Mouse (Mus musculus) kidney, embryonic 14.5 days (tissue): ENCODE results near the gene Letm1. TPM values are rescaled to one million over a fixed set of nuclear protein-coding genes. Genes with fewer than 3 reads are reported as not detected.

Experiments used
- ATAC-seq: fragments of 200-750 bp; cut with Nextera tagmentation; 2 replicates; pipeline ENCODE4 v1.8.0; 2017; ENCODE audit warnings: moderate number of reproducible peaks, mild to moderate bottlenecking, moderate TSS enrichment, moderate library complexity; ENCODE audit not compliant: low FRiP score, low TSS enrichment
- H3K27ac ChIP-seq: fragments of 300-500 bp; sonication (generic); 2 replicates; pipeline ENCODE4 v1.5.1; 2014; ENCODE audit warnings: low read depth, mild to moderate bottlenecking, low read length, moderate library complexity, mixed read lengths
- H3K27me3 ChIP-seq: fragments of 300-500 bp; sonication (generic); 2 replicates; pipeline ENCODE4 v1.6.1; 2014; ENCODE audit warnings: mild to moderate bottlenecking, low read length; ENCODE audit not compliant: control insufficient read depth, insufficient read depth
- H3K36me3 ChIP-seq: fragments of 300-500 bp; sonication (generic); 2 replicates; pipeline ENCODE4 v1.6.1; 2014; ENCODE audit warnings: low read length, mixed read lengths; ENCODE audit not compliant: control insufficient read depth, insufficient read depth
- H3K4me1 ChIP-seq: fragments of 300-500 bp; sonication (generic); 2 replicates; pipeline ENCODE4 v1.6.1; 2014; ENCODE audit warnings: low read length, mixed read lengths; ENCODE audit not compliant: control insufficient read depth, insufficient read depth
- H3K4me2 ChIP-seq: fragments of 300-500 bp; sonication (generic); replicated peaks from 2 replicates; pipeline ENCODE4 v1.6.1; 2014; ENCODE audit warnings: low read depth, mild to moderate bottlenecking, low read length
- H3K4me3 ChIP-seq: fragments of 300-500 bp; sonication (generic); 2 replicates; pipeline ENCODE4 v1.5.1; 2014; ENCODE audit warnings: mild to moderate bottlenecking, low read length
- H3K9ac ChIP-seq: fragments of 300-500 bp; sonication (generic); 2 replicates; pipeline ENCODE4 v1.6.1; 2014; ENCODE audit warnings: low read depth, mild to moderate bottlenecking, low read length, moderate library complexity
- H3K9me3 ChIP-seq: fragments of 300-500 bp; sonication (generic); 2 replicates; pipeline ENCODE4 v1.6.1; 2016; ENCODE audit warnings: low read length; ENCODE audit not compliant: control insufficient read depth
- WGBS: fragments of 180-500 bp; shearing (Covaris S2); extraction: QIAGEN DNeasy Blood & Tissue Kit; methylation state at CpG from one replicate; pipeline ENCODE4 v1.1.7; 2014; 5-methylcytosine and 5-hydroxymethylcytosine counted together
- polyA plus RNA-seq: library from polyadenylated mRNA; unstranded; fragments of >200 nt; fragmentation: Nextera tagmentation; extraction: Ambion mirVana; gene quantifications from 2 replicates; pipeline ENCODE4 v1.2.1, GENCODE M21; 2014

The Letm1 gene
- polyA plus RNA-seq = 30.2 and 51.1 TPM in 2 replicates

DNA sequence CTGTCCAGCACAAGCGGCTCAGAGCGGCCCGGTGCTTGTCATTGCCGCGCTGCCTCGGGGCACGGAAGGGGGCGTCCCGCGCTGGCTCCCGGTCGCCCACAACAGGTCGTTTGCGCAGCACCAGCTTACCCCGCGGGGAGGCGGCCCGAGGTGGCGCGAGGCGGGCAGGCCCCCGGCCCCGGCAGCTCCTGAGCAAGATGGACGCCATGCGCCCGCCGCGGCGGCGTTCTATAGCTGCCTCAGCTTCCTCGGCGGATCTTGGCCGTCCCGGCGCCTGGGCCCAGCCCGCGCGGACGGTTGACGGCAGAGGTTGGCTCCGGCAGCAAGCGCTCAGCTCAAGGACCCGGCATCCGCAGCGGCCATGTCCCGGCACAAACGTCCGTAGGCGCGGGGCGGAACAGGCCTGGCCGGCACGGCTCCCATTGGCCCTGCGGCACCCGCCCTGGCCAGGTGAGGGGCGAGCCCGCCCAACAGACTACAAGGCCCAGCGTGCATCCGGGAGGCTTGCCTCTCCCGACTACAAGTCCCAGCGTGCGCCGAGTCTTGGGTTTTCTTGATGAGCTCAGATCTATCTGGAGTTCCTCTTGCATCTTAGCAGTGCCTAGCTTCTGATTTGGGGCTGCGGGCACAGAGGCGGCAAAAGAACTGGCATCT lies at the start of gene Letm1:
Letm1 (minus strand) TSS at position 473 of the 654 bp plus-strand sequence.
- Histone ChIP-seq H3K4me3 (peak within 1 kb of the TSS; percentile 82), H3K4me1 (peaks cover 6% of the 10 kb centered on the region), H3K4me2 (peak within 1 kb of the TSS; percentile 77), H3K9me3 (no peaks in the 10 kb centered on the region), H3K9ac (peak within 1 kb of the TSS; percentile 78), H3K27ac (peak within 1 kb of the TSS; percentile 44; the same call in 1 of the 2 replicates), H3K27me3 (no peaks in the 10 kb centered on the region), H3K36me3 (peaks cover 5% of the 10 kb centered on the region)
- peak; percentile 100 for ATAC-seq
- under 1% methylated on average over 65 of the region's 65 CpGs for WGBS

DNA sequence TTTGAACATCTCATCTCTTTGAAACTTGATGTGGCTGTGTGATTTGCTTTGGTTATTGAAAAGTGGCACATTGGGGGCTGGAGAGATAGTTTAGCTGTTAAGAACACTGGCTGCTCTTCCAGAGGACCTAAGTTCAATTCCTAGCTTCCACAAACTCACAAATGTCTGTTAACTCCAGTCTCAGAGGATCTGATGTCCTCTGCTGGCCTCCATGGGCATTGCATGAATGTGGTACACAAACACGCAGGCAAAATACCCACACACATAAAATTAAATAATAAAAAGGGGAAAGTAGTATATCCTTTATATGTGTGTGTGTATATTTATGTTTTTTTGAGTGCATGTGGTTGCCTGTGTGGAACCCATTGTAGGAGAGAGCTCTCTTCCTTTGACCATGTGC lies 48.2 kb upstream of the Letm1 start:
- H3K27ac ChIP-seq = no peak overlapping the region
- 0 out of 2 replicates have a peak, but pooled peaks cover 5% of the 10 kb centered on the region for H3K36me3 ChIP-seq
- no peak for ATAC-seq
- no peak overlapping the region for H3K4me3 ChIP-seq
- H3K4me2 ChIP-seq = no peak overlapping the region
- 83% methylated on average over 1 of the region's 1 CpGs for WGBS
- H3K4me1 ChIP-seq = no peaks in the 10 kb centered on the region
- no peak overlapping the region for H3K9ac ChIP-seq
- no peaks in the 10 kb centered on the region for H3K9me3 ChIP-seq
- no peaks in the 10 kb centered on the region for H3K27me3 ChIP-seq

DNA sequence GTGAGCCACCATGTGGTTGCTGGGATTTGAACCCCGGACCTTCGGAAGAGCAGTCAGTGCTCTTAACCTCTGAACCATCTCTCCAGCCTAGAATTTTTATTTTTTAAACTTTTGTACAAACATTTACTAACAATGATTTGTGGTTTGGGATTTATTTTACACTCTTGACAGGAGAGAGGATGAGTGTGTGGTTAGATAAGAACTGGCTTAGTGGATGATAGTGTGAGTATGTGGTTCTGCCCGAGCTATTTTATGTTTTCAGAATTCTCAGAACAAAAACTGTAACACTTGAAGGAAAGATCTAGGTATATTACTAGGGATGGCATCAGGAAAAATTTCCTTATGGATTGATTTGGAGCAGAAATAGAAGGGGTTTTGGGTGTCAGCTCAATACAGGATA lies 47.3 kb upstream of the Letm1 start:
- Histone ChIP-seq H3K4me3 (no peak overlapping the region), H3K36me3 (0 out of 2 replicates have a peak, but pooled peaks cover 5% of the 10 kb centered on the region), H3K4me1 (no peaks in the 10 kb centered on the region), H3K9ac (no peak overlapping the region), H3K4me2 (no peak overlapping the region), H3K27me3 (no peaks in the 10 kb centered on the region), H3K27ac (no peak overlapping the region), H3K9me3 (no peaks in the 10 kb centered on the region)
- ATAC-seq = no peak
- WGBS = 91% methylated on average over 3 of the region's 3 CpGs

DNA sequence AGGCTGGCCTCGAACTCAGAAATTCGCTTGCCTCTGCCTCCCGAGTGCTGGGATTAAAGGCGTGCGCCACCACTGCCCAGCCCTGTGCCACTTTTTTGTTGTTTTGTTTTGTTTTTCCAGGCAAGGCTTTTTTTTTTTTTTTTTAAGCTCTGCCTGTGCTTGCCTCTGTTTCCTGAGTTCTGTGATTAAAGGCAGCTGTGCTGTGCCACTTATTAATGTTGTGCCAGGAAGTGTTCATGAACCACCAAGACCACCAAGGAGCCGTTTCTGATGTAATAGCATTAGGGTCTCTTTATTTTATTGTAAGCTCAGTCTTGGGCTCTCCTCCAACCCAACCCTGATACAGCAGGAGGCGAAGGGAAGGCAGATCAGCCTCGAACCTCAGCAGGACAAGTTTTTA lies 45.5 kb upstream of the Letm1 start:
- peaks cover 9% of the 10 kb centered on the region; the same call in 1 of the 2 replicates for H3K36me3 ChIP-seq

DNA sequence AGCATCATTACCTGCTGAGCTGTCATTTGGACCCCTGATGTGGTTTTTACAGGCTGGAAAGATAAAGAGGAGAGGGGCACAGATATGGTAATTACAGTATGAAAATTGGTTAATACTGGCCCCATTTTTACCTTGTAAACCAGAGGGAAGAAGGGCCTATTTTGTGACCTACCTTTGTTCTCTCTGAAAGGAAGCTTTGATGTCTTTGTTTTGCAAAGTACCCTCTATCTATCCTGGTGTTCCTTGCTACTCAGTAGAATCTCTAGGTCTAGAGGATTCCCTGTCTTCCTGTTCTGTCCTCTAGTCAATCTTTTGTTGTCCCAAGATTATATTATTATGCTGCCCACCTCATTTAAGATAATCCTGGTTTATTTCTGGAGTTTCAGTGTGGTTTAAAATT lies 43.4 kb upstream of the Letm1 start:
- no peaks in the 10 kb centered on the region for H3K27me3 ChIP-seq
- H3K9me3 ChIP-seq = no peaks in the 10 kb centered on the region
- H3K4me3 ChIP-seq = no peak overlapping the region
- H3K9ac ChIP-seq = no peak overlapping the region
- H3K27ac ChIP-seq = no peak overlapping the region
- H3K4me2 ChIP-seq = no peak overlapping the region
- peaks cover 9% of the 10 kb centered on the region; the same call in 1 of the 2 replicates for H3K36me3 ChIP-seq
- peaks cover 19% of the 10 kb centered on the region for H3K4me1 ChIP-seq
- ATAC-seq = no peak

More for the DNA sequence above, 45.5 kb upstream of the Letm1 start:
- Histone ChIP-seq H3K9ac (no peak overlapping the region), H3K27me3 (no peaks in the 10 kb centered on the region), H3K4me3 (no peak overlapping the region), H3K4me2 (no peak overlapping the region), H3K4me1 (0 out of 2 replicates have a peak, but pooled peaks cover 7% of the 10 kb centered on the region), H3K9me3 (no peaks in the 10 kb centered on the region), H3K27ac (no peak overlapping the region)
- ATAC-seq = no peak
- 89% methylated on average over 8 of the region's 8 CpGs for WGBS

DNA sequence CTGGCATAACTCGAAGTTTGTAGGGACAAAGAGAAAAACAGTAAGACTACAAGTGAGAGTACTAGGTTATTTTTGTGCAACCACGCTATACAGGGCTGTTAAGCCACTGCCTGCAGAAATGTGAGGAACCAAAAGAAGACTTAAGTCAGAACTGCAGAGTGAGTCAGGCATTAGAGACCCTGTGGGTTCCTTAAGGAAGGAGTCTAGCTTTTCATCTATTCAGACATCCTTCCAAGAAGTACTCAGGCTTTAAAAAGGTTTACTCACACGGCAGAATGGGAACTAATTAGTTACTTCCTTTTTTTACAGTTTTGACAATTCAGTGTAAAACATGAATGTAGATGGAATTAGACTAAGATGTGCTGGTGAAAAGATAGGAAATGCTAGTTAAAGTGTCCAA lies 39.8 kb upstream of the Letm1 start:
- H3K4me3 ChIP-seq = peak overlapping the region; percentile 99; the same call in 1 of the 2 replicates
- 36% methylated on average over 3 of the region's 3 CpGs for WGBS
- peaks cover 4% of the 10 kb centered on the region; the same call in 1 of the 2 replicates for H3K36me3 ChIP-seq
- no peaks in the 10 kb centered on the region for H3K9me3 ChIP-seq
- peaks cover 32% of the 10 kb centered on the region for H3K4me1 ChIP-seq
- H3K27ac ChIP-seq = no peak overlapping the region
- H3K4me2 ChIP-seq = peak overlapping the region; percentile 90
- no peak for ATAC-seq
- no peaks in the 10 kb centered on the region for H3K27me3 ChIP-seq
- peak overlapping the region; percentile 98; the same call in 1 of the 2 replicates for H3K9ac ChIP-seq

DNA sequence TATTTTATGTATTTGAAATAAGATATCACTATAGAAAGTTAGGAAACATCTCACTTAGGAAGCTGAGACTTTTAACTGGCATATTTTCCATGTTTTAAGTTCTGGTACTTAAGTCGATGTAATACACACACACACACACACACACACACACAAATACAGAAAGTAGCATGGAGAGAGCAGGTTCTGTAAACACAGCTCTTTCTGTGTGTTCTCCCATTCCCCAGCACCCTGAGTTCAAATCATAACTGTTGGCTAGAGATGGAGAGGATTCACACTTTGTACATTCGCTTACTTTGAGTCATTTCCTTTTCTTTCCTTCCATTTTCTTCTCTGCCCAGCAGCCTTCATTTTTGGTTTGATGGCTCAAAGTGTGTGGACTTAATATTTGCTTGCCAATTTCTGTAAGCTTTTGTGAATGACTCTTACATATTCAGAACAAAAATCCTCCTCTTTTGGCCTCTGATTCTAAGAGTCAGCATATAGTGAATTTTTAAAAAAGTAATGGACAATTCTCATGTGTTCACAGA lies 39.3 kb upstream of the Letm1 start:
- Histone ChIP-seq H3K9ac (peak overlapping the region; percentile 98; the same call in 1 of the 2 replicates), H3K4me2 (peak overlapping the region; percentile 90), H3K27me3 (no peaks in the 10 kb centered on the region), H3K9me3 (no peaks in the 10 kb centered on the region), H3K36me3 (peaks cover 4% of the 10 kb centered on the region; the same call in 1 of the 2 replicates), H3K4me3 (peak overlapping the region; percentile 99), H3K27ac (no peak overlapping the region), H3K4me1 (peaks cover 32% of the 10 kb centered on the region)
- WGBS = 39% methylated on average over 2 of the region's 2 CpGs
- no peak for ATAC-seq

DNA sequence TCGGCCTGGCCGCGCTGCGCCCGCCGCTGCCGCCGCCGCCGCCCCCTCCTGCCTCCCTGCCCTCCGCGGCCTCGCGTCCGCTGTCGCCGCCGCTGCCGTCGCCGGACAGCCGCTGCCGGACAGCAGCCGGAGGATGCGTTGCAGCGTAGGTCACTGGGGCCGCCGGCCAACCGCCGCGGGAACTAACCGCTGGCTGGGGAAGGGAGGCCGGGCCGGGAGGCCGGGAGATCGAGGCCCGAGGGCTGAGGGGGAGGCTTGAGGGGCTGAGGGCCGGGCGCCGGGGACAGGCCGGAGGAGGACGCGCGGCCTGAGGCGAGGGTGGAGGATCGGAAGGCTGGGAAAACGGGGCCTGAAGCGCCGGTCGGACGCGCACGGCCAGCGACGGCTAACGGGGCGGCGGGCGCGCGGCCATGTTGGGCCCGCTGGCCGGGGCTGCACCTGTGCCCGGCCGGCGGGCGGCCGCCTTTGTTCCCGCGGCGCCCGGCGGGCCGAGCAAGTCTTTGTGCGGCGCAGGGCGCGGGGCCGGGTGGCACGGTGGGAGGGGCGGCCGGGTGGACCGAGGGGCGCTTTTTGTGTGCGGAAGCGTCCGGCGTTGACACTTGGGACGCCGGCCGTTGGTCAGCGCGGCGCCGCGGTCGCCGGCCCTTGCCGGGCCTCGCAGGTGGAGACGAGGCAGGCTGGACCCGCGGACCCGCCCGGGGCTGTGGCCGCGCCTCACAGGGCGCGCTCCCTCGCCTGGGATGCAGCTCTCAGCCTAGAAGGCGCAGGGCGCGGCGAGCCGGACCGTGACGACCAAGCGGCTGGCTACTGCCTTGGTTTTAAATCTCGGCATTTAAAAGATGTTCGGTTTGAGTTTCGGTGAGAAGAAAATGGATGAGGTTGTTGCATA lies 38.4 kb upstream of the Letm1 start:
- H3K9ac ChIP-seq = peak overlapping the region; percentile 98
- peaks cover 32% of the 10 kb centered on the region for H3K4me1 ChIP-seq
- H3K27ac ChIP-seq = peak overlapping the region; percentile 98
- H3K4me2 ChIP-seq = peak overlapping the region; percentile 90
- ATAC-seq = peak; percentile 68
- no peaks in the 10 kb centered on the region for H3K27me3 ChIP-seq
- under 1% methylated on average over 98 of the region's 121 CpGs for WGBS
- peaks cover 4% of the 10 kb centered on the region; the same call in 1 of the 2 replicates for H3K36me3 ChIP-seq
- no peaks in the 10 kb centered on the region for H3K9me3 ChIP-seq
- H3K4me3 ChIP-seq = peak overlapping the region; percentile 99
